Mouse (Mus musculus): ENCODE data around the gene Fadd. TPM values are rescaled to one million over a fixed set of nuclear protein-coding genes. Genes with fewer than 3 reads are reported as not detected.

Fadd gene
- polyA plus RNA-seq, 1 experiment = 10.3 TPM

GRCm38 (mm10) chr7:144611595-144611994, 29.3 kb upstream of the Fadd start:
- Histone ChIP-seq H3K4me3 (ENCODE audit: insufficient read depth, poor library complexity, severe bottlenecking) (no peak overlapping the region), H3ac (ENCODE audit: control insufficient read depth, insufficient read length, low read depth) (no peak overlapping the region), H3K79me2 (ENCODE audit: control insufficient read depth, insufficient read depth) (no peaks in the 10 kb centered on the region), H3K36me3 (ENCODE audit: control insufficient read depth, insufficient read depth) (no peaks in the 10 kb centered on the region), H3K27me3 (ENCODE audit: control insufficient read depth, insufficient read depth, insufficient read length) (no peaks in the 10 kb centered on the region), H3K79me3 (ENCODE audit: low read depth) (no peaks in the 10 kb centered on the region)
- TF ChIP-seq MAX (IDR thresholded peaks at IDR 0.05) = no peak
- TF ChIP-seq CEBPB (IDR thresholded peaks at IDR 0.05; ENCODE audit: low read depth) = no peak
- no peak for TF ChIP-seq USF1 (IDR thresholded peaks at IDR 0.05; ENCODE audit: low read depth)
- TF ChIP-seq FOSL1 (IDR thresholded peaks at IDR 0.05; ENCODE audit: insufficient read depth, low read length, poor library complexity, severe bottlenecking) = no peak
- no peak for TF ChIP-seq MYOD1 (IDR thresholded peaks at IDR 0.05; ENCODE audit: control insufficient read depth, insufficient read length, low read depth)
- TF ChIP-seq CTCF (IDR thresholded peaks at IDR 0.05; ENCODE audit: control insufficient read depth, insufficient read depth, insufficient read length) = no peak
- no peak for TF ChIP-seq MYOG (IDR thresholded peaks at IDR 0.05; ENCODE audit: control insufficient read depth, extremely low read depth, insufficient read length)

- H3K27me3 ChIP-seq (ENCODE audit: control insufficient read depth, insufficient read depth, insufficient read length) = no peaks in the 10 kb centered on the region
- H3K36me3 ChIP-seq (ENCODE audit: control insufficient read depth, insufficient read depth) = no peaks in the 10 kb centered on the region
- no peak overlapping the region for H3K4me3 ChIP-seq (ENCODE audit: insufficient read depth, poor library complexity, severe bottlenecking)
- no peaks in the 10 kb centered on the region for H3K79me3 ChIP-seq (ENCODE audit: low read depth)
- no peak for TF ChIP-seq FOSL1 (IDR thresholded peaks at IDR 0.05; ENCODE audit: insufficient read depth, low read length, poor library complexity, severe bottlenecking)
- H3ac ChIP-seq (ENCODE audit: control insufficient read depth, insufficient read length, low read depth) = no peak overlapping the region
- H3K79me2 ChIP-seq (ENCODE audit: control insufficient read depth, insufficient read depth) = no peaks in the 10 kb centered on the region
Observed at GRCm38 (mm10) chr7:144609568-144609967, 27.3 kb upstream of the Fadd start.

- no peaks in the 10 kb centered on the region for H3K79me3 ChIP-seq (ENCODE audit: low read depth)
- TF ChIP-seq MYOD1 (IDR thresholded peaks at IDR 0.05; ENCODE audit: control insufficient read depth, insufficient read length, low read depth) (no peak), FOSL1 (IDR thresholded peaks at IDR 0.05; ENCODE audit: insufficient read depth, low read length, poor library complexity, severe bottlenecking) (no peak), USF1 (IDR thresholded peaks at IDR 0.05; ENCODE audit: low read depth) (no peak), CEBPB (IDR thresholded peaks at IDR 0.05; ENCODE audit: low read depth) (no peak), MAX (IDR thresholded peaks at IDR 0.05) (no peak), MYOG (IDR thresholded peaks at IDR 0.05; ENCODE audit: control insufficient read depth, extremely low read depth, insufficient read length) (no peak), CTCF (IDR thresholded peaks at IDR 0.05; ENCODE audit: control insufficient read depth, insufficient read depth, insufficient read length) (no peak)
- H3K79me2 ChIP-seq (ENCODE audit: control insufficient read depth, insufficient read depth) = no peaks in the 10 kb centered on the region
- H3K27me3 ChIP-seq (ENCODE audit: control insufficient read depth, insufficient read depth, insufficient read length) = no peaks in the 10 kb centered on the region
- H3K36me3 ChIP-seq (ENCODE audit: control insufficient read depth, insufficient read depth) = no peaks in the 10 kb centered on the region
- H3ac ChIP-seq (ENCODE audit: control insufficient read depth, insufficient read length, low read depth) = no peak overlapping the region
- H3K4me3 ChIP-seq (ENCODE audit: insufficient read depth, poor library complexity, severe bottlenecking) = no peak overlapping the region
Observed at GRCm38 (mm10) chr7:144607862-144608261, 25.6 kb upstream of the Fadd start.

- no peak overlapping the region for H3ac ChIP-seq (ENCODE audit: control insufficient read depth, insufficient read length, low read depth)
- H3K79me3 ChIP-seq (ENCODE audit: low read depth) = no peaks in the 10 kb centered on the region
- TF ChIP-seq FOSL1 (IDR thresholded peaks at IDR 0.05; ENCODE audit: insufficient read depth, low read length, poor library complexity, severe bottlenecking) = no peak
- TF ChIP-seq MAX (IDR thresholded peaks at IDR 0.05) = no peak
- TF ChIP-seq CEBPB (IDR thresholded peaks at IDR 0.05; ENCODE audit: low read depth) = no peak
- no peak for TF ChIP-seq MYOD1 (IDR thresholded peaks at IDR 0.05; ENCODE audit: control insufficient read depth, insufficient read length, low read depth)
- no peak for TF ChIP-seq MYOG (IDR thresholded peaks at IDR 0.05; ENCODE audit: control insufficient read depth, extremely low read depth, insufficient read length)
- no peak for TF ChIP-seq CTCF (IDR thresholded peaks at IDR 0.05; ENCODE audit: control insufficient read depth, insufficient read depth, insufficient read length)
- no peak for TF ChIP-seq USF1 (IDR thresholded peaks at IDR 0.05; ENCODE audit: low read depth)
- H3K27me3 ChIP-seq (ENCODE audit: control insufficient read depth, insufficient read depth, insufficient read length) = no peaks in the 10 kb centered on the region
- H3K4me3 ChIP-seq (ENCODE audit: insufficient read depth, poor library complexity, severe bottlenecking) = no peak overlapping the region
- no peaks in the 10 kb centered on the region for H3K36me3 ChIP-seq (ENCODE audit: control insufficient read depth, insufficient read depth)
- no peaks in the 10 kb centered on the region for H3K79me2 ChIP-seq (ENCODE audit: control insufficient read depth, insufficient read depth)
Observed at GRCm38 (mm10) chr7:144604735-144605134, 22.5 kb upstream of the Fadd start.

GRCm38 (mm10) chr7:144604291-144604690, 22.0 kb upstream of the Fadd start:
- Histone ChIP-seq H3K36me3 (ENCODE audit: control insufficient read depth, insufficient read depth) (no peaks in the 10 kb centered on the region), H3K79me3 (ENCODE audit: low read depth) (no peaks in the 10 kb centered on the region), H3K79me2 (ENCODE audit: control insufficient read depth, insufficient read depth) (no peaks in the 10 kb centered on the region), H3ac (ENCODE audit: control insufficient read depth, insufficient read length, low read depth) (no peak overlapping the region), H3K27me3 (ENCODE audit: control insufficient read depth, insufficient read depth, insufficient read length) (no peaks in the 10 kb centered on the region), H3K4me3 (ENCODE audit: insufficient read depth, poor library complexity, severe bottlenecking) (no peak overlapping the region)
- TF ChIP-seq CEBPB (IDR thresholded peaks at IDR 0.05; ENCODE audit: low read depth) (no peak), USF1 (IDR thresholded peaks at IDR 0.05; ENCODE audit: low read depth) (no peak), FOSL1 (IDR thresholded peaks at IDR 0.05; ENCODE audit: insufficient read depth, low read length, poor library complexity, severe bottlenecking) (no peak), MYOG (IDR thresholded peaks at IDR 0.05; ENCODE audit: control insufficient read depth, extremely low read depth, insufficient read length) (no peak)

- TF ChIP-seq CEBPB (IDR thresholded peaks at IDR 0.05; ENCODE audit: low read depth) (no peak), MAX (IDR thresholded peaks at IDR 0.05) (no peak), MYOD1 (IDR thresholded peaks at IDR 0.05; ENCODE audit: control insufficient read depth, insufficient read length, low read depth) (no peak), CTCF (IDR thresholded peaks at IDR 0.05; ENCODE audit: control insufficient read depth, insufficient read depth, insufficient read length) (no peak), MYOG (IDR thresholded peaks at IDR 0.05; ENCODE audit: control insufficient read depth, extremely low read depth, insufficient read length) (no peak), FOSL1 (IDR thresholded peaks at IDR 0.05; ENCODE audit: insufficient read depth, low read length, poor library complexity, severe bottlenecking) (no peak), USF1 (IDR thresholded peaks at IDR 0.05; ENCODE audit: low read depth) (no peak)
- no peak overlapping the region for H3K4me3 ChIP-seq (ENCODE audit: insufficient read depth, poor library complexity, severe bottlenecking)
- H3K79me3 ChIP-seq (ENCODE audit: low read depth) = no peaks in the 10 kb centered on the region
Observed at GRCm38 (mm10) chr7:144600333-144600900, 18.2 kb upstream of the Fadd start.

More at GRCm38 (mm10) chr7:144600333-144600900, 18.2 kb upstream of the Fadd start:
- no peaks in the 10 kb centered on the region for H3K36me3 ChIP-seq (ENCODE audit: control insufficient read depth, insufficient read depth)
- no peaks in the 10 kb centered on the region for H3K79me2 ChIP-seq (ENCODE audit: control insufficient read depth, insufficient read depth)
- H3K27me3 ChIP-seq (ENCODE audit: control insufficient read depth, insufficient read depth, insufficient read length) = no peaks in the 10 kb centered on the region
- no peak overlapping the region for H3ac ChIP-seq (ENCODE audit: control insufficient read depth, insufficient read length, low read depth)
